Mouse (Mus musculus) limb, embryonic 14.5 days (tissue): Measurements from ENCODE around the gene Aqp6. TPM values are rescaled to one million over a fixed set of nuclear protein-coding genes. Genes with fewer than 3 reads are reported as not detected.

Experiments
- ATAC-seq: fragments of 200-750 bp; cut with Nextera tagmentation; 2 replicates; pipeline ENCODE4 v1.8.0; 2017; ENCODE audit warnings: low read depth, moderate number of reproducible peaks, moderate TSS enrichment; ENCODE audit not compliant: low FRiP score
- DNase-seq: peaks from one replicate; pipeline ENCODE4 v3.0.0-alpha.2; 2015; ENCODE audit warnings: low spot score
- H3K27ac ChIP-seq: fragments of 300-500 bp; sonication (generic); replicated peaks from 2 replicates; pipeline ENCODE4 v1.5.1; 2014; ENCODE audit warnings: low read depth, mild to moderate bottlenecking, low read length, moderate library complexity, mixed read lengths
- H3K27me3 ChIP-seq: fragments of 300-500 bp; sonication (generic); 2 replicates; pipeline ENCODE4 v1.6.1; 2014; ENCODE audit warnings: low read length, mixed read lengths; ENCODE audit not compliant: control insufficient read depth, insufficient read depth
- H3K36me3 ChIP-seq: fragments of 300-500 bp; sonication (generic); 2 replicates; pipeline ENCODE4 v1.6.1; 2014; ENCODE audit warnings: mild to moderate bottlenecking, low read length, moderate library complexity, mixed read lengths; ENCODE audit not compliant: control insufficient read depth, insufficient read depth
- H3K4me1 ChIP-seq: fragments of 300-500 bp; sonication (generic); 2 replicates; pipeline ENCODE4 v1.6.1; 2014; ENCODE audit warnings: antibody characterized with exemption, low read length, mixed read lengths; ENCODE audit not compliant: control insufficient read depth, insufficient read depth
- H3K4me2 ChIP-seq: fragments of 300-500 bp; sonication (generic); replicated peaks from 2 replicates; pipeline ENCODE4 v1.6.1; 2014; ENCODE audit warnings: low read depth, mild to moderate bottlenecking, low read length, moderate library complexity; ENCODE audit not compliant: severe bottlenecking
- H3K4me3 ChIP-seq: fragments of 300-500 bp; sonication (generic); replicated peaks from 2 replicates; pipeline ENCODE4 v1.5.1; 2014; ENCODE audit warnings: low read length
- H3K9ac ChIP-seq: fragments of 300-500 bp; sonication (generic); 2 replicates; pipeline ENCODE4 v1.6.1; 2014; ENCODE audit warnings: mild to moderate bottlenecking, low read depth, low read length, moderate library complexity; ENCODE audit not compliant: severe bottlenecking
- H3K9me3 ChIP-seq: fragments of 300-500 bp; sonication (generic); 2 replicates; pipeline ENCODE4 v1.6.1; 2016; ENCODE audit warnings: low read length; ENCODE audit not compliant: control insufficient read depth
- POLR2A ChIP-seq: fragments of 200-500 bp; IDR thresholded peaks from 2 replicates; pipeline ENCODE4 v1.8.0; 2012; ENCODE audit warnings: inconsistent platforms, mild to moderate bottlenecking, moderate library complexity, borderline replicate concordance; ENCODE audit not compliant: insufficient read depth, insufficient read length; ENCODE audit errors: extremely low read depth
- whole genome bisulfite sequencing: fragments of 180-500 bp; shearing (Covaris S2); extraction: QIAGEN DNeasy Blood & Tissue Kit; methylation state at CpG from one replicate; pipeline ENCODE4 v1.1.7; 2014; 5-methylcytosine and 5-hydroxymethylcytosine counted together
- polyA plus RNA-seq, 2 experiments: library from polyadenylated mRNA; depleted of rRNA in 1 of 2; stranded (reverse) in 1 of 2; unstranded in 1 of 2; fragments of >200 nt; fragmentation: Nextera tagmentation in 1 of 2; extraction: Ambion mirVana in 1 of 2; gene quantifications; 2 replicates each; pipeline versions ENCODE4 v1.2.1 to v1.2.3; 2012 to 2014

Aqp6 gene
- polyA plus RNA-seq, 2 experiments: 0.03 TPM; not detected in 1

DNA sequence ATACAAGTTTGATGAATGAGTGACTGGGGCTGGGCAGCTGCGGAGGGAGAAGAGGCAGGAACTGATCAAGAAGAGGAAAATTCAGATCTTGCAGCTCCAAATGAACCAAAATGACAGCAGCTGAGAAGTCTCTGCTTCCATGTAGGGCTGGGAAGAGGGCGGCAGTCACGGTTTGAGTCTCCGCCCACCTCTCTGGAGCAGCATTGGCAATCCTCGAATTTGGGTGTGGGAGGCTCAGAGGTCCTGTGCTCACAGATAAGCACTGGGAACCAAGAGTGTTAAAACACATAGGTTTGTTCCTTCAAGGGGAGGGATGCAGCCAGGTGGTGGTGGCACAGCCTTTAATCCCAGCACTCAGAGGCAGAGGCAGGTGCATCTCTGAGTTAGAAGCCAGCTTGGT lies 5.3 kb downstream of the Aqp6 start:
- WGBS: 33% methylated on average over 5 of the region's 5 CpGs
- Histone ChIP-seq H3K27me3 (no peaks in the 10 kb centered on the region), H3K4me1 (peaks cover 8% of the 10 kb centered on the region), H3K4me3 (no peak overlapping the region), H3K27ac (no peak overlapping the region), H3K9me3 (no peaks in the 10 kb centered on the region), H3K4me2 (no peak overlapping the region), H3K36me3 (no peaks in the 10 kb centered on the region), H3K9ac (no peak overlapping the region)
- TF ChIP-seq POLR2A: no peak
- ATAC-seq (no peak), DNase-seq (no peak)

DNA sequence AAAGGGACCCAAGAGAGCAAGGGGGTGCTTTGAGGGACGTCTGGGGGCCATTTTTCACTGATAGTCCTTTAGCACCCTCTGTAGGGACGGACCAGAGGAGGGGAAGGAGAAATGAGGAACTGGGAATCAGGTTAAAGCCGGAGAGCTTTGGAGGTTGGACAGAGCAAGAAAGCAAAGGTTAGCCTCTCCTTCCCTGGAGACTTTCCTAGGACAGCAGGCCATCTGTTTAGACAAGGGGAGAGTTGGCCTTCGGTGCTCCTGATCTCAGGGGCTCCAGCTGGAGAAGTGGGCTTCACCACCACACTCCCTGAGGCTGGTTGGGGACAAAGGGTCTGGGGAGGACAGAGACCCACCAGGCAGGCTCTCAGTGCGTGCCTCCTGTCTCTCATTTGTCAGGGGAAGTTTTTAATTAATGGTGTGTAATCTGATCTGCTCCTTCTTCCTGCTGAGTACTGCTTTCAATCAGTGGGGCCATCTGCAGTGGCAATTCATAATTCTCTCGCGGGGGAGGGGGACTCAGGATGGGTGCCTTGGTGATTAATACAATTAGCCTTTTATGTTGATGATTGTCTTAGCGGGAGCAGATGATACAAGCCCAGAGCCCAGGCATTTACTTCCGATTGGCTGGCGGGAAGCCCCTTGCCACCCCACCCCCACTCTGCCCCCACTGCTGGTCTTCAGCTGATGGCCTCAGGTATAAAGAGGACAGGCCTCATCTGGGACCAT lies 6.4 kb downstream of the Aqp6 start:
- DNase-seq: no peak
- Histone ChIP-seq H3K9me3 (no peaks in the 10 kb centered on the region), H3K27me3 (no peaks in the 10 kb centered on the region), H3K4me2 (no peak overlapping the region), H3K4me3 (no peak overlapping the region), H3K4me1 (peaks cover 8% of the 10 kb centered on the region), H3K36me3 (no peaks in the 10 kb centered on the region), H3K27ac (no peak overlapping the region), H3K9ac (no peak overlapping the region)
- ATAC-seq: no peak
- no peak for TF ChIP-seq POLR2A
- 12% methylated on average over 10 of the region's 10 CpGs for WGBS

DNA sequence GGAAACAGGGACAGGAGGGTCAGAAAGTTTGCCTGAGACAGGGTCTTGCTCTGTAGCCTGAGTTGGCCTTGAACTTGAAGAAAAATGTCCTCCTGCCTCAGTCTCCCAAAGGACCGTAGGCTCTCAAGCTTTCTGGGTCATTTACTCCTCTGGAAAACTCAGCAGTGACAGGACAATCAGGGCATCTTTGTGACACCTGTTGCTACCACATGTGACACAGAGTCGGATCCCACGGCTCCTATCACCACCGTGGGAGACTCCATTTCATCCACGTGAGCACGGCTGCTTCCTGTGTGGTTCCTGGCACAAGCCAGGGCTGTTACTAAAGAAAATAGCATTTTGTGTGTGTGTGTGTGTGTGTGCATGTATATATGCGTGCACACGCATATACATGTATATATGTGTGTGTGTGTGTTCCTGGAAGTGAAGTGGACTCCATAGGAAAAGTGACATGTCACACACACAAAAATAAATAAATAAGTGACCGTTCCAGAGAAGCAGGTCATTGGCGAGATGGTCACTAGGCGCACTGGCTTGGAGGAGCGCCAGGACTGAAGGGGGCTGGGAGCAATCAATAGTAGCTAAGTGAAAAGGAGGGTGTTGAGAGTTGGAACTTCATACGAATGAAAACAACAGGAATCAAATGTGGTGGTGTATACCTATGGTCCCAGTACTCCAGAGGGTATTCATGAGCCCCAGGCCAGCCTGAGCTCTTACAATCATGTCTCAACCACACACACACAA lies 7.4 kb downstream of the Aqp6 start:
- Histone ChIP-seq H3K9me3 (no peaks in the 10 kb centered on the region), H3K4me2 (no peak overlapping the region), H3K9ac (no peak overlapping the region), H3K27me3 (no peaks in the 10 kb centered on the region), H3K4me3 (no peak overlapping the region), H3K27ac (no peak overlapping the region), H3K36me3 (no peaks in the 10 kb centered on the region), H3K4me1 (peaks cover 8% of the 10 kb centered on the region)
- 74% methylated on average over 13 of the region's 13 CpGs for WGBS
- no peak for ATAC-seq
- no peak for TF ChIP-seq POLR2A
- no peak for DNase-seq

DNA sequence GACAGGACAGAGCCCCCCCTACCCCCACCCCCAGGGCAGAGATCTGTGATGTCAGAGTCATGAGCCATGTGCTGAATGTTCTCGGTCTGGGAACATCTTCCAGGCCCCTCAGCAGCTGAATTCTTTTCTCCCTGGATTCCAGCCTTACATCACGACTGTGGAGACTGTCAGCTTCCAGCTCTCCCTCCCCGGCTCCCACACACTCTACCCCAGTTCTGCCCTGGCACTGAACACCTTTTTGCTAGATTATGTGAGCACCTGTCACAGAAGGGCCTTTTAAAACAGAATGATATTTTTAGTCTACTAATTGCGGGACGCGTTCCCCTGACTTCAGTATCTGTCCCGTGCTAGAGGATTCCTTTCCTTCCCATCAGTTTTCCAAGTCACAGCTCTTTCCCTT lies 10.4 kb downstream of the Aqp6 start:
- peaks cover 14% of the 10 kb centered on the region for H3K4me1 ChIP-seq
- no peak for TF ChIP-seq POLR2A
- whole genome bisulfite sequencing: 60% methylated on average over 7 of the region's 7 CpGs

DNA sequence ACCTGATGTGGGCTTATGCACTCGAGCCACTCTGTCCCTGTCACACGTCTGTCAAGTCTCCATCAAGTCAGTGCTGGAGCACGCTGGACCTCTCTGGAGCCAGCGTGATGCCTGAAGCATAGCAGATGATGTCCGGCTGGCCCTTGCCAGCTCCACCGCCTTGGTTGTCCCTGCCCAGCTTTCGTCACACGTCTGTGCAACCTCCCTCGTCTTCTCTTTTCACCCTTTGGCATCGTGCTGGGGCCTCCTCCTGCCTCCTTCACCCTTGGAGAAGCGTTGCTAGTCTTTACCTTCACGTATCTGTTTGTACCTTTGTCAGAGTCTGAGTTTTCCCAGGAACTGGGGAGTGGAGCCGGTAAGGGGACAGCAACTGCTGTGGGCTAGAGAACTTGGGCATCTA lies 13.1 kb downstream of the Aqp6 start:
- H3K36me3 ChIP-seq: no peaks in the 10 kb centered on the region
- no peak overlapping the region for H3K27ac ChIP-seq
- 75% methylated on average over 13 of the region's 13 CpGs for WGBS
- DNase-seq: no peak
- no peaks in the 10 kb centered on the region for H3K9me3 ChIP-seq
- peaks cover 6% of the 10 kb centered on the region; the same call in 1 of the 2 replicates for H3K4me1 ChIP-seq
- no peaks in the 10 kb centered on the region; the same call in 1 of the 2 replicates for H3K27me3 ChIP-seq
- no peak overlapping the region for H3K9ac ChIP-seq
- no peak for TF ChIP-seq POLR2A
- no peak overlapping the region for H3K4me2 ChIP-seq
- ATAC-seq: no peak
- no peak overlapping the region for H3K4me3 ChIP-seq

More for the DNA sequence above, 10.4 kb downstream of the Aqp6 start:
- H3K9me3 ChIP-seq: no peaks in the 10 kb centered on the region
- no peak overlapping the region for H3K27ac ChIP-seq
- no peak overlapping the region for H3K9ac ChIP-seq
- ATAC-seq (no peak), DNase-seq (no peak)
- no peak overlapping the region for H3K4me2 ChIP-seq
- no peaks in the 10 kb centered on the region for H3K36me3 ChIP-seq
- H3K4me3 ChIP-seq: no peak overlapping the region
- H3K27me3 ChIP-seq: no peaks in the 10 kb centered on the region; the same call in 1 of the 2 replicates
